Mouse (Mus musculus) CD4-positive, CD25-positive, alpha-beta regulatory T cell, adult 9 weeks (primary cell): Measurements from ENCODE around the gene Pmch. TPM values are rescaled to one million over a fixed set of nuclear protein-coding genes. Genes with fewer than 3 reads are reported as not detected.

Experiments used
- polyA plus RNA-seq: library from polyadenylated mRNA; unstranded; fragments of 100-300 nt; shearing (Covaris generic); gene quantifications from one replicate; pipeline ENCODE4 v1.2.1, GENCODE M21; 2017

The Pmch gene
- polyA plus RNA-seq: not detected

GRCm38 (mm10) chr10:88090772-88091171 is at the start of gene Pmch:
TSS of gene Pmch (plus strand) at chr10:88091072.

Other genes with a start within 250 kb of the Pmch start
- 1.0 TPM for gene Igf1, start 232.8 kb upstream of the Pmch start, polyA plus RNA-seq
- 1.0 TPM for gene Parpbp, start 55.9 kb downstream of the Pmch start, polyA plus RNA-seq
- gene Nup37, start 55.9 kb downstream of the Pmch start, polyA plus RNA-seq: 39.6 TPM
- 139 TPM for gene Washc3, start 110.0 kb downstream of the Pmch start, polyA plus RNA-seq